Comparison of ENCODE assay signal across 25 mouse cellular contexts in genomic region chr16:8939136-8939535, GRCm38 (mm10).
DNase-seq lines count a peak whose midpoint lies in the region; ATAC-seq and TF ChIP-seq lines count a peak whose summit lies in the region.
"Had no signal": no experiment of that assay in that cellular context is flagged by ENCODE, and none has a peak within 500 bp of the region (broad histone marks: within the 10 kb centered on the region; RNA-seq: fewer than 3 reads in every experiment).

No protein-coding gene starts in this region.

- no peak overlapping the region for H3K4me2 ChIP-seq in forebrain, embryonic 12.5 days
- H3K4me2 ChIP-seq: embryonic facial prominence, embryonic 12.5 days; forebrain, embryonic 15.5 days; heart, embryonic 13.5 days; hindbrain, embryonic 15.5 days; kidney, embryonic 15.5 days; limb, embryonic 12.5 days; liver, embryonic 15.5 days; lung, embryonic 15.5 days; midbrain, embryonic 12.5 days; neural tube, embryonic 13.5 days; stomach, embryonic 15.5 days had no signal

- H3K36me3 ChIP-seq in forebrain, embryonic 12.5 days (replicated peaks), result no peaks in the 10 kb centered on the region
- H3K36me3 ChIP-seq: embryonic facial prominence, embryonic 12.5 days; forebrain, embryonic 15.5 days; heart, embryonic 13.5 days; hindbrain, embryonic 15.5 days; kidney, embryonic 15.5 days; limb, embryonic 12.5 days; liver, embryonic 15.5 days; lung, embryonic 15.5 days; midbrain, embryonic 12.5 days; neural tube, embryonic 13.5 days; stomach, embryonic 15.5 days had no signal

- no peak overlapping the region for H3K4me3 ChIP-seq in layer of hippocampus, adult 2 months
- H3K4me3 ChIP-seq in olfactory bulb, adult 2 months (ENCODE audit: insufficient read depth, low read depth, low read length), result no peak overlapping the region
- H3K4me3 ChIP-seq in forebrain, embryonic 12.5 days (replicated peaks), result no peak overlapping the region
- H3K4me3 ChIP-seq: embryonic facial prominence, embryonic 12.5 days; forebrain, embryonic 15.5 days; gastrocnemius, adult 2 months; heart, adult 2 months; heart, embryonic 13.5 days; hindbrain, embryonic 15.5 days; kidney, embryonic 15.5 days; limb, embryonic 12.5 days; liver, embryonic 15.5 days; lung, embryonic 15.5 days; midbrain, embryonic 12.5 days; neural tube, embryonic 13.5 days; stomach, embryonic 15.5 days had no signal

- DNase-seq in layer of hippocampus, adult 2 months (ENCODE audit: low spot score in 2 of 2), result no peak
- no peak for DNase-seq in layer of hippocampus, adult 8-10 months (ENCODE audit: low spot score in 2 of 2)
- DNase-seq in brain, adult 2 months (ENCODE audit: low read depth, low spot score), result peak; percentile 43
- DNase-seq in cerebellum, adult 9-11 months, result peak; percentile 51
- no peak for DNase-seq in layer of hippocampus, adult 9-10 months (ENCODE audit: low spot score)
- no peak for DNase-seq in frontal cortex, postnatal 36 days (ENCODE audit: low spot score in 2 of 2)
- DNase-seq: kidney, adult 18-20 months; kidney, postnatal 25 days; retina, postnatal 1 day; thymus, postnatal 25 days had no signal

- TF ChIP-seq POLR2A in olfactory bulb, adult 2 months (IDR thresholded peaks at IDR 0.05; ENCODE audit: insufficient read depth, low read depth, low read length), result no peak

- H3K27me3 ChIP-seq in forebrain, embryonic 12.5 days, result no peaks in the 10 kb centered on the region
- H3K27me3 ChIP-seq: embryonic facial prominence, embryonic 12.5 days; forebrain, embryonic 15.5 days; hindbrain, embryonic 15.5 days; kidney, embryonic 15.5 days; limb, embryonic 12.5 days; liver, embryonic 15.5 days; lung, embryonic 15.5 days; midbrain, embryonic 12.5 days; neural tube, embryonic 13.5 days; stomach, embryonic 15.5 days had no signal

- no peak overlapping the region for H3K9ac ChIP-seq in forebrain, embryonic 12.5 days
- H3K9ac ChIP-seq: embryonic facial prominence, embryonic 12.5 days; forebrain, embryonic 15.5 days; heart, embryonic 13.5 days; hindbrain, embryonic 15.5 days; kidney, embryonic 15.5 days; limb, embryonic 12.5 days; liver, embryonic 15.5 days; lung, embryonic 15.5 days; midbrain, embryonic 12.5 days; neural tube, embryonic 13.5 days; stomach, embryonic 15.5 days had no signal

- 70% methylated on average over 7 of the region's 7 CpGs for WGBS in olfactory bulb, adult 2 months
- 45% methylated on average over 7 of the region's 7 CpGs for WGBS in forebrain, embryonic 12.5 days

- no peak for ATAC-seq in forebrain, embryonic 12.5 days (ENCODE audit: low FRiP score)
- ATAC-seq: forebrain, embryonic 15.5 days had no signal

- peaks cover 20% of the 10 kb centered on the region for H3K4me1 ChIP-seq in olfactory bulb, adult 2 months (ENCODE audit: control insufficient read depth, insufficient read depth, low read length)
- no peaks in the 10 kb centered on the region for H3K4me1 ChIP-seq in forebrain, embryonic 12.5 days
- H3K4me1 ChIP-seq: embryonic facial prominence, embryonic 12.5 days; heart, embryonic 13.5 days; kidney, embryonic 15.5 days; limb, embryonic 12.5 days; liver, embryonic 15.5 days; lung, embryonic 15.5 days; neural tube, embryonic 13.5 days; stomach, embryonic 15.5 days had no signal

- no peak for TF ChIP-seq CTCF in layer of hippocampus, adult 2 months (conservative IDR thresholded peaks at IDR 0.05)
- no peak for TF ChIP-seq CTCF in olfactory bulb, adult 2 months (IDR thresholded peaks at IDR 0.05; ENCODE audit: insufficient read depth, low read depth, low read length)

- H3K9me3 ChIP-seq in forebrain, embryonic 12.5 days, result no peaks in the 10 kb centered on the region
- H3K9me3 ChIP-seq: embryonic facial prominence, embryonic 12.5 days; forebrain, embryonic 15.5 days; heart, embryonic 13.5 days; hindbrain, embryonic 15.5 days; kidney, embryonic 15.5 days; limb, embryonic 12.5 days; liver, embryonic 15.5 days; lung, embryonic 15.5 days; midbrain, embryonic 12.5 days; neural tube, embryonic 13.5 days; stomach, embryonic 15.5 days had no signal

- peak overlapping the region; percentile 63 for H3K27ac ChIP-seq in layer of hippocampus, adult 2 months
- peak overlapping the region; percentile 75 for H3K27ac ChIP-seq in olfactory bulb, adult 2 months (ENCODE audit: insufficient read depth, low read depth, low read length)
- no peak overlapping the region for H3K27ac ChIP-seq in forebrain, embryonic 12.5 days
- H3K27ac ChIP-seq: embryonic facial prominence, embryonic 12.5 days; forebrain, embryonic 15.5 days; gastrocnemius, adult 2 months; heart, adult 2 months; heart, embryonic 13.5 days; hindbrain, embryonic 15.5 days; kidney, embryonic 15.5 days; limb, embryonic 12.5 days; liver, embryonic 15.5 days; lung, embryonic 15.5 days; midbrain, embryonic 12.5 days; neural tube, embryonic 13.5 days; stomach, embryonic 15.5 days had no signal

Comparison
In these comparisons a context has a peak if more than half of its experiments do, and no peak if none do; other contexts are left out.
1. DNase-seq: peak in brain, adult 2 months (single experiment) and cerebellum, adult 9-11 months (single experiment); none in layer of hippocampus, adult 2 months (0 of 2), layer of hippocampus, adult 8-10 months (0 of 2), layer of hippocampus, adult 9-10 months (single experiment) and frontal cortex, postnatal 36 days (0 of 2).